Mouse (Mus musculus) intestine, postnatal 0 days (tissue): ENCODE results near the gene Usf1. TPM values are rescaled to one million over a fixed set of nuclear protein-coding genes. Genes with fewer than 3 reads are reported as not detected.

Experiments
- ATAC-seq: fragments of 200-750 bp; cut with Nextera tagmentation; 2 replicates; pipeline ENCODE4 v1.8.0; 2017; ENCODE audit warnings: mild to moderate bottlenecking, moderate TSS enrichment, moderate library complexity
- H3K27ac ChIP-seq: fragments of 300-500 bp; sonication (generic); 2 replicates; pipeline ENCODE4 v1.5.1; 2014; ENCODE audit warnings: mild to moderate bottlenecking, low read depth, low read length, moderate library complexity
- H3K27me3 ChIP-seq: fragments of 300-500 bp; sonication (generic); replicated peaks from 2 replicates; pipeline ENCODE4 v1.6.1; 2014; ENCODE audit warnings: low read length, mixed read lengths; ENCODE audit not compliant: control insufficient read depth, insufficient read depth
- H3K36me3 ChIP-seq: fragments of 300-500 bp; sonication (generic); 2 replicates; pipeline ENCODE4 v1.6.1; 2014; ENCODE audit warnings: mild to moderate bottlenecking, moderate library complexity; ENCODE audit not compliant: control insufficient read depth, insufficient read depth
- H3K4me1 ChIP-seq: fragments of 300-500 bp; sonication (generic); replicated peaks from 2 replicates; pipeline ENCODE4 v1.6.1; 2014; ENCODE audit warnings: antibody characterized with exemption, low read length, mixed read lengths; ENCODE audit not compliant: control insufficient read depth, insufficient read depth
- H3K4me2 ChIP-seq: fragments of 300-500 bp; sonication (generic); replicated peaks from 2 replicates; pipeline ENCODE4 v1.6.1; 2014; ENCODE audit warnings: low read depth, mild to moderate bottlenecking, moderate library complexity
- H3K4me3 ChIP-seq: fragments of 300-500 bp; sonication (generic); 2 replicates; pipeline ENCODE4 v1.5.1; 2014; ENCODE audit warnings: low read depth, low read length
- H3K9ac ChIP-seq: fragments of 300-500 bp; sonication (generic); 2 replicates; pipeline ENCODE4 v1.6.1; 2014; ENCODE audit warnings: mild to moderate bottlenecking, low read depth, low read length
- H3K9me3 ChIP-seq: fragments of 300-500 bp; sonication (generic); 2 replicates; pipeline ENCODE4 v1.6.1; 2016; ENCODE audit warnings: mixed run types; ENCODE audit not compliant: control insufficient read depth
- CTCF ChIP-seq: sonication (generic); IDR thresholded peaks from 2 replicates; pipeline ENCODE4 v1.5.1; 2016; ENCODE audit warnings: low read depth, mild to moderate bottlenecking, control low read depth, antibody characterized with exemption, moderate library complexity
- WGBS: fragments of 180-500 bp; shearing (Covaris S2); extraction: QIAGEN DNeasy Blood & Tissue Kit; methylation state at CpG from one replicate; pipeline ENCODE4 v1.1.7; 2014; 5-methylcytosine and 5-hydroxymethylcytosine counted together
- polyA plus RNA-seq: library from polyadenylated mRNA; unstranded; fragments of >200 nt; fragmentation: Nextera tagmentation; extraction: Ambion mirVana; gene quantifications from 2 replicates; pipeline ENCODE4 v1.2.1, GENCODE M21; 2015

Gene Usf1
- polyA plus RNA-seq, 1 experiment from 2014 or later = 35.1 TPM

GRCm38 (mm10) chr1:171465749-171466412, 54.8 kb downstream of the Usf1 start:
- Histone ChIP-seq H3K27ac (no peak overlapping the region), H3K4me1 (no peaks in the 10 kb centered on the region), H3K4me2 (no peak overlapping the region), H3K9me3 (no peaks in the 10 kb centered on the region), H3K4me3 (no peak overlapping the region), H3K36me3 (peaks cover 32% of the 10 kb centered on the region), H3K27me3 (no peaks in the 10 kb centered on the region), H3K9ac (no peak overlapping the region)
- no peak for TF ChIP-seq CTCF
- WGBS = 93% methylated on average over 5 of the region's 5 CpGs
- no peak for ATAC-seq

- 86% methylated on average over 4 of the region's 4 CpGs for WGBS
Observed at GRCm38 (mm10) chr1:171466565-171466964, 55.5 kb downstream of the Usf1 start.

More at GRCm38 (mm10) chr1:171466565-171466964, 55.5 kb downstream of the Usf1 start:
- Histone ChIP-seq H3K36me3 (peaks cover 25% of the 10 kb centered on the region), H3K27me3 (no peaks in the 10 kb centered on the region), H3K4me1 (no peaks in the 10 kb centered on the region), H3K4me2 (no peak overlapping the region), H3K4me3 (no peak overlapping the region), H3K9ac (no peak overlapping the region), H3K9me3 (no peaks in the 10 kb centered on the region), H3K27ac (no peak overlapping the region)
- no peak for TF ChIP-seq CTCF
- no peak for ATAC-seq

Other genes with a start within 250 kb of the Usf1 start
- 29.1 and 29.9 TPM in 2 replicates for gene Pcp4l1, start 215.0 kb upstream of the Usf1 start, polyA plus RNA-seq
- 30.9 and 38.9 TPM in 2 replicates for gene Nr1i3, start 197.3 kb upstream of the Usf1 start, polyA plus RNA-seq
- 14.7 and 16.5 TPM in 2 replicates for gene Tomm40l, start 188.8 kb upstream of the Usf1 start, polyA plus RNA-seq
- gene Apoa2, start 186.3 kb upstream of the Usf1 start, polyA plus RNA-seq = 9.2 and 14.1 TPM in 2 replicates
- gene Fcer1g, start 176.9 kb upstream of the Usf1 start, polyA plus RNA-seq = 47.7 and 54.0 TPM in 2 replicates
- gene Adamts4, start 160.9 kb upstream of the Usf1 start, polyA plus RNA-seq = 2.0 and 2.8 TPM in 2 replicates
- gene Ndufs2, start 159.9 kb upstream of the Usf1 start, polyA plus RNA-seq = 249 and 255 TPM in 2 replicates
- gene B4galt3, start 141.0 kb upstream of the Usf1 start, polyA plus RNA-seq = 27.0 and 27.4 TPM in 2 replicates
- gene Ppox, start 130.1 kb upstream of the Usf1 start, polyA plus RNA-seq = 11.4 and 12.8 TPM in 2 replicates
- 20.4 and 21.7 TPM in 2 replicates for gene Usp21, start 123.3 kb upstream of the Usf1 start, polyA plus RNA-seq
- 117 TPM in 2 replicates for gene Ufc1, start 116.3 kb upstream of the Usf1 start, polyA plus RNA-seq
- 28.1 and 29.9 TPM in 2 replicates for gene Dedd, start 82.2 kb upstream of the Usf1 start, polyA plus RNA-seq
- gene Nit1, start 65.7 kb upstream of the Usf1 start, polyA plus RNA-seq = 60.1 and 66.5 TPM in 2 replicates
- gene Pfdn2, start 65.6 kb upstream of the Usf1 start, polyA plus RNA-seq = 69.5 and 73.1 TPM in 2 replicates
- gene Klhdc9, start 50.5 kb upstream of the Usf1 start, polyA plus RNA-seq = 0.48 and 0.82 TPM in 2 replicates
- 0.38 and 0.48 TPM in 2 replicates for gene Nectin4, start 41.2 kb upstream of the Usf1 start, polyA plus RNA-seq
- gene Arhgap30, start 22.4 kb upstream of the Usf1 start, polyA plus RNA-seq = 1.3 TPM in 2 replicates
- 1.7 and 2.8 TPM in 2 replicates for gene Tstd1, start 7.6 kb downstream of the Usf1 start, polyA plus RNA-seq
- gene F11r, start 26.2 kb downstream of the Usf1 start, polyA plus RNA-seq = 72.5 and 83.1 TPM in 2 replicates
- 15.4 and 16.1 TPM in 2 replicates for gene Alyref2, start 92.2 kb downstream of the Usf1 start, polyA plus RNA-seq
- 2.5 and 3.0 TPM in 2 replicates for gene Itln1, start 124.0 kb downstream of the Usf1 start, polyA plus RNA-seq
- gene Cd244a, start 147.9 kb downstream of the Usf1 start, polyA plus RNA-seq = 0.37 and 0.44 TPM in 2 replicates
- 0.18 and 0.55 TPM in 2 replicates for gene Ly9, start 196.1 kb downstream of the Usf1 start, polyA plus RNA-seq
- 0.18 and 0.21 TPM in 2 replicates for gene Slamf7, start 241.7 kb downstream of the Usf1 start, polyA plus RNA-seq